Mouse (Mus musculus): ENCODE data around the gene Strip2.

Gene Strip2

DNA sequence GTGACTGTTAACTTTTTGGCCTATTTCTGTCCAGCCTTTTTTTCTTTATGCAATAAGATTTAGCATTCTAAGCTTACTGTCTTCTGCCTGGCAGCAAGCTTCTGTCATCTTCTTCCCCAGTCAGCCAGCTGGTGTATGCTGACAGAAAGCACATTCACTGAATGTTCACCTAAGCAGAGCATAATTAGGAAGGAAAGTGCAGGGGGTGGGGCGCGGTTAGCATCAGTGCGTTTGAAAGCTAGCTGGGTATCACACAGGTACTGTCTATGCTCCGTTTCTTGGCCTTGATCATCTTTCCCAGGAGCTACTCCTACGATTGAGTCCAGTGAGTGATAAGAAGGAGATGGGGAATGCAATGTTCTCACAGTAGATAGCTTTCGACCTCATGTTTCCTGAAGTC, 13.9 kb downstream of the Strip2 start:
- DNase-seq: no peak

DNA sequence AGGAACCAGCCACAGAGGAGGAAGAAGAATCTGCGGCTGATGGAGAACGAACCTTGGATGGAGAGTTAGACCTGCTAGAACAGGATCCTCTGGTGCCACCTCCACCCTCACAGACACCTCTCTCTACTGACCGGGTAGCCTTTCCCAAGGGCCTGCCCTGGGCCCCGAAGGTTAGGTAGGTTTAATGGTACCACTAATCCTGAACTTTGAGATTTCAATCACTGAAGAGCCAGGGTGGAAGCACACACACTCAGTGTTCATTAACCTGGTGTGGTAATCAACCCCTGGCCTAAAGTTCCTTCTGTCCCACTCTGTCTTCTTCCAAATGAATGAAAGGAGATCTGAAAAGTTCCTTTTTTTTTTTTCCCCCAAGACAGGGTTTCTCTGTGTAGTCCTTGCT, 14.4 kb downstream of the Strip2 start:
- no peak for DNase-seq

DNA sequence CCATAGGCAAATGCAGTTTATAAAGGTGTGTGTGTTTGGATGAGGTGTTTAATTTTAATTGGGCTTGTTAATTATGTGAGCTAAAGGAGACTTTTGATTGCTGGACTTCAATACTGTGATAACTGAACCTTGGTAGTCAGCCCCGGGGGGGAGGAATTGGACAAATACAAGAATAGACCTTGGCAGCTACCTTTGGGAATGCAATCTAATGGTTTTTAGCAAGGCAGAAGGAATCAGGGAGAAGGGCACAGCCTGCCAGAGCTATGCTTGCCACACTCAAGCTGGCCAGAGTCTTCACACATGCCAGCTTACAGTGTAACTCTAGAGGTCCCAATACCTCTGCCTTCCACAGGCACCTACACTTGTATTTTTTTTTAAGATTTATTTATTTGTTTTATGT, 18.9 kb downstream of the Strip2 start:
- DNase-seq: no peak

- DNase-seq: peak; percentile 26
These were observed 23.6 kb downstream of the Strip2 start for GRCm38 (mm10) chr6:29940428-29940827.

DNA sequence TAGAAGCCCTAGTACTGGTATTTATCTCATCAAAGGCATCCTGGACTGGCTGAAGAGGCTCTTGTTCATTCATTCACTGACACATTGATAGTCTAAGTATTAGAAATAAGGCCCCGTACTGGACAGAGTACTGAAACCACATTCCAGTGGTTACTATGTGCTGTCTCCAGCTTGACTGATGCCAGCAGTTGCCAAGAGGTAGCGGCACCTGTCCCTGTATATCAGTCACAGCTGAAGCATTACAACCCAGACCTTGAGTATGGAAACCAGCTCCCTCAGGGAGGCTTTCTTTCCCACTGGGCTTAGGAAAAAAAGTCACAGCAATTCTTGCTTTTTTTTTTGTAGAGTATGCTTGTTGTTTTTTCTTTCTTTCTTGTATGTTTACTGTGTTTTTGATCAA, 24.2 kb downstream of the Strip2 start:
- DNase-seq: no peak

- DNase-seq: no peak
These were observed 27.7 kb downstream of the Strip2 start for GRCm38 (mm10) chr6:29944465-29944864.

GRCm38 (mm10) chr6:29946568-29946967, 29.8 kb downstream of the Strip2 start:
- DNase-seq: no peak

DNA sequence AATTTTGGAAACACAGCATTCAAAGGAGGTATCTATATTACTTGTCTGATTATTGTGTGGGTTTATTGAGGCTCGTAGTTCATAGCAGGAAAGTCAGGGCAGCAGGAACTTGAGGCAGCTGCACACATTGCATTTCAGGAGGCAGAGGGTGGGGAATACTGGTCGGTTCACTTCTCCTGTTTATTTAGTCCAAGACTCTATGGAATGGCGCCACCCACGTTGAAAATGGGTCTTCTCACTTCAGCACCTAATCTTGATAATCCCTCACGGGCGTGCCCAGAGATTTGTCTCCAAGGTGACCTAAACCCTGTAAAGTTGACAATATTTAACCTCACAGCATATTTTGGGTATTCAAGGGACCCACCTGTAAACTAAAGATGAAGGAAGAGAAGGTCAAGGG, 31.0 kb downstream of the Strip2 start:
- no peak for DNase-seq

DNA sequence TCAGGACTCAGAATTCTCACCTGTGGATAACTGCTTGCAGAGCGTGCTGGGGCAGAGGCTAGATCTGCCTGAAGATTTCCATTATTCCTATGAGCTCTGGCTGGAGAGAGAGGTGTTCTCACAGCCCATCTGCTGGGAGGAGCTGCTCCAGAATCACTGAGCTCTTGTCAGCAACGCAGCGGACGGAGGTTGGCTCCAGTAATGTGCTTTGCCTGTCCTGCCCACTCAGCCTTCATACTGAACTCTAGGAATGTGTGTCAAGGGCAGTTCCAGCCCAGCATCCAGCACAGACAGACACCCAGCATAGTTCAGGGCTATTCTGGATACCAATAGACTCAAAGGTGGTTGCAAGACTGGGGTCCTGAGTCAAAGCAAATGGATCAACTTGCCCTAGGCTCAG, 39.9 kb downstream of the Strip2 start:
- DNase-seq: no peak

DNA sequence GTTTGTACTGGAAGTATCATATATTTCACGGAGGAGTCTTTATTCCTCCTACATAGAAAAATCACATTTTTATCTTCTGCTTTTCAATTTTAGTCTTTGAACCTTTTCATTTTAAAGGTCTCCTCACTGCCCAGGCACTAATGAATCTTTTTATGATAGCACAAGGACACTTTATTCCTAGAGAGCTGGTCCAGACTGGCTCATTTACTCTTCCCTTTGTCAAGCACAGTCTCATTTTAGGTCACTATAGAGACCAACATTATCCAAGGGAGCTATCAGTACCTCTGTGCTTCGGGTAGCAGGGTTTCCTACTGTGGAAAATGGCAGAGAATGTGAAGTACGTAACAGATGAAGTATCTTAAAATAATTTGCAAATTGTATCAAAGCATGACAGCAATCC, 41.9 kb downstream of the Strip2 start:
- no peak for DNase-seq

DNA sequence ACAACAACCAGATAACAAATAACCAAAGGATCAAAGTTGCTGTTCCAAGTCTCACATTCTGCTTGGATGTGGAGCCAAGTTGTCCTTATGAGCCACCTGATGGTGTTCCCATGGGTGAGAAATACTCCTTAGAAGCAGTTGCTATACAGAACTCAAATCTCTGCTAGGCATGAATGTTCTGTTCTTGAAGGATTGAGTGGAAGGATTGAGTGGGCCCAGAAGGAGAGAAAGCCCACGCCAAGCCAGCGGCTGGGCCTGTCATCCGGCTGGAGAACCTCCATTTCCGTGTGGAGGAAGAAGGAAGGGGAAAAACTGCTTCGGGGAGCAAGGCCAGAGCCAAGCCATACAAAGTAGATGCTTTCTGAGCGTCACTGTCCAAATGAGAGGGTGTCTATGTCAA, 44.3 kb downstream of the Strip2 start:
- no peak for DNase-seq

GRCm38 (mm10) chr6:29967917-29968316, 51.1 kb downstream of the Strip2 start:
- DNase-seq: no peak

DNA sequence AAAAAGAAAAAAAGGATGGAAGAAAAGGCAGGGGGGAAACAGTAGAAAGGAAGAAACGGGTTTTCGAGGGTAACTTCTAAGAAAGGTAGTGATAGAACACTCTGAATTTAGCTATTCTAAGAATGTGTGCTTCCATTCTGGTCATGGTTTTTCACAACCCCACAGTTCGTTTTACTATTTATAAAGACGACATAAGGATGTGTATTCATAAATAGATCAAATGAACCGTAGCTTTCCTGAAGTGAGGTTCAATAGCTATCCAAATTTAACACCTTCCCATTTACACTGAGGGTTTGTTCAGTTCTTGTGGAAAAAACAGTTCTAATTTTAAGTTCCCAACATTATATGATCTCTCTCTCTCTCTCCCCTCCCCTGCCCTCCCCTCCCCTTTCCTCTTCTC, 56.5 kb downstream of the Strip2 start:
- no peak for DNase-seq

- DNase-seq: no peak
These were observed 58.0 kb downstream of the Strip2 start for GRCm38 (mm10) chr6:29974836-29975235.

- DNase-seq: no peak
These were observed 63.6 kb downstream of the Strip2 start for GRCm38 (mm10) chr6:29980461-29980860.

DNA sequence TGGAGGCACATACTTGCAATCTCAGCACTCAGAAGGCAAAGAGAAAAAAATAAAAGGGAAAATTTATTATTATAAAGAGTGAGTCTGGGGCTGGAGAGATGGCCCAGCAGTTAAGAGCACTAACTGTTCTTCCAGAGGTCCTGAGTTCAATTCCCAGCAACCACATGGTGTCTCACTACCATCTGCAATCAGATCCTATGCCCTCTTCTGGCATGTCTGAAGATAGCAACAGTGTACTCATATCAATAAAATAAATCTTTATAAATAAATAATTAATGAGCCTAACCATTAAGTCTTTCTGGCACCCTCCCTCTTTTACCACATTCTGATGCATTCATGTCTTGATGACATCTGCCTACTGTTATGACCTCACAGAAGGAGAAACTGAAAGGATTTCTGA, 65.0 kb downstream of the Strip2 start:
- DNase-seq: no peak

DNA sequence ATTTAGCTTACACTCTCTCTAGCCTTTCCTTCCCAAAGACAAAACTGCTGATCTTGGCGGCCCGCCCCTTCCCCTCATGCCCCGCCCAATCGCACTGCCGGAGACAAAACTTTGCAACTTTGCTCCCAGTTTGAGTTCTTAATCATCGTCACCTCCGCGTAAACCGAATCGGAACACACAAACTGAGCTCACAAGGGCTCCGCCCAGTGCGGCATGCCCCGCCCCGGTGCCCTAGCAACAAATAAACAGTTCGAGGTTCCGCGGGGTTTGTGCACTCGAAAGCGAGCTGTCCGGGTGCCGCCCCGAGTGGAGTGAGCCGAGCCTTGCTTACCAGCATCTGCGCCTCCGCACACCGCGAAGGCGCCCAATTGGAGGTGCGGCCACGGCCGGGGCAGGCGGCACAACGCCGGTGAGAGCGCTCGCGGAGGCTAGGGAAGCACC, 68.3 kb downstream of the Strip2 start:
- DNase-seq: peak; percentile 88

- DNase-seq: no peak
These were observed 68.7 kb downstream of the Strip2 start for GRCm38 (mm10) chr6:29985504-29985903.

DNA sequence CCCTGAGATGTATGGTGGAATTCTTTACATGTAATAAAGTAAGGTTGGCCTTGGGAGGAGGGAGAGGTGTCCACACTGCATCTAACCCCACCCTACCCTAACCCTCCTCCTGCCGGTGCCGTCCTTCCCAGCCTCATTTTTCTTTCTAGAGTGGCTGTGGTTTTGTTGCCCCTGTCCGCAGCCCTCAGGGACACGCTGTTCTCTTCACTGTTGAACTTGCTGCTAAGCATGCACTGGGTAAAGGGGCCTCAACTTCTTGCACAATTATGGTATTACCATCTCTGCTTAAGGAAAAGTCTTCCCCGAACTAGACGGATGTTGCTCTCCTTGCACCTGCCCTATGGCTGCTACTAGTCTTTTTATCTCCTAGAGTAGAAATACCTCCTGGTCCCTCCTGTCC, 69.2 kb downstream of the Strip2 start:
- peak; percentile 18 for DNase-seq

- DNase-seq: peak; percentile 32
These were observed 70.4 kb downstream of the Strip2 start for GRCm38 (mm10) chr6:29987246-29987645.

- peak; percentile 20 for DNase-seq
These were observed 81.3 kb downstream of the Strip2 start for GRCm38 (mm10) chr6:29998140-29998539.

- no peak for DNase-seq
These were observed 82.0 kb downstream of the Strip2 start for GRCm38 (mm10) chr6:29998771-29999170.

GRCm38 (mm10) chr6:30002628-30003027, 85.8 kb downstream of the Strip2 start:
- no peak for DNase-seq

DNA sequence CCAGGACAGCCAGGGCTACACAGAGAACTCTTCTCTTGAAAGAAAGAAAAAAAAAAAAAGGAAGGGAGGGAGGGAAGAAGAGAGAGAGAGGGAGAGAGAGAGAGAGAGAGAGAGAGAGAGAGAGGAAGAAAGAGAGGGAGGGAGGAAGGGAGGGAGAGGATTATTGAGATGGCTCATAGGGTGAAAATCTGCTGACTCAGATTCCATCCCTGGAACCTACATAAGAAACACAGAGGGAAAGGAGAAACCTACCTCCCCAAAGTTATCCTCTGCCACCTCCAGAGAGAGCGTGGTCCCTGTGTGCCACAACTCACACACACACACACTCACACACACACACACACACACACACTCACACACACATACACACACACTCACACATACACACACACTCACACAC, 89.0 kb downstream of the Strip2 start:
- no peak for DNase-seq

DNA sequence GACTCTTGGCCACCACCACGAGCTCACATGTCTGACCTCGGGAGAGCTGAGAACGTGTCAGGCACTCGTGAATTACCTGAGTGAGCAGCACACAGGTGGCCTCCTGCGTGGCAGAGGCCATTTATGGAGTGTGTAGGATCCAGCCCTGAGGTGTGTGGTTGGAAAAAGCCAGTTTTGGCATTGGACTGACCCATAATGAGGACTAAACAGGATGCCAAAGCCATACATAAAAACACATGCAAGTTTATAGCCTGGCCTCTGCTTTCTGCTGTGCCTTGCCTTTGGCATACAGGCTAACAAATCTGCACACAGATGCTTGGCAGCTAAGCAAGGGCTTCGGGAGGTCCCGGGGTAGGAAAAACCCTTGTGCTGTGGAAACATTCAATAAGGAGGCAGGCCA, 92.4 kb downstream of the Strip2 start:
- DNase-seq: no peak
